Mouse (Mus musculus) brown adipose tissue, adult 24 weeks (tissue): ENCODE measurements around the gene Htra2. TPM values are rescaled to one million over a fixed set of nuclear protein-coding genes. Genes with fewer than 3 reads are reported as not detected.
A peak's percentile ranks its signal among the peaks of the same experiment; 100 is the strongest.

Source experiments
- H3K27ac ChIP-seq: fragments of 200-500 bp; replicated peaks from 2 replicates; pipeline ENCODE4 v1.5.1; 2012; ENCODE audit warnings: low read depth, mild to moderate bottlenecking, low read length
- H3K4me1 ChIP-seq: fragments of 200-500 bp; 2 replicates; pipeline ENCODE4 v1.6.1; 2012; ENCODE audit warnings: low read length, mixed read lengths; ENCODE audit not compliant: control insufficient read depth, insufficient read depth, insufficient read length
- H3K4me3 ChIP-seq: fragments of 200-500 bp; 2 replicates; pipeline ENCODE4 v1.5.1; 2012; ENCODE audit warnings: low read depth, mild to moderate bottlenecking, low read length, moderate library complexity; ENCODE audit not compliant: insufficient read depth
- polyA plus RNA-seq: library from polyadenylated mRNA; stranded (reverse); fragments of >200 nt; gene quantifications from 2 replicates; pipeline ENCODE4 v1.2.4, GENCODE M21; 2012; ENCODE audit not compliant: missing spikeins, insufficient read depth, insufficient read length

Htra2 gene
- polyA plus RNA-seq, 1 experiment, result 42.8 TPM

DNA sequence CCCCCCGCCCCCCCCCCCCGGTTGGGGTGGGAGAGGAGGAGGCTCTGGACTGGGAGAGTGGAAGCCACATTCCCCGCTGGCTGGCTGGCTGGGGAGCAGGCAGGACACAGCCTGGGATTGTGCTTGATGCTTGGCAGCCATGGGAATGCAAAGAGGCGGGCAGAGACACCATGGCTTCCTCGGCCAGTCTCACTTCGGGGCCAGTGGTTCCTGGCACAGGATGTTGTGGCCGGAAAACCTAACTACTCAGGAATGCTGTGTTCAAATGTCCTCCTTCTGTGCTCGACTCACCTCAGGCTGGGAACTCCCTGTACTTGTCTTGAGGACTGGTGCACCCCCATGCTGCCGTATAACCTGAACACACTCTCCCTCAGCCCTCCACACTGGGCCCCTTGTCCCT lies 27.4 kb downstream of the Htra2 start:
- H3K4me1 ChIP-seq, result no peaks in the 10 kb centered on the region
- H3K4me3 ChIP-seq, result no peak overlapping the region
- no peak overlapping the region for H3K27ac ChIP-seq

DNA sequence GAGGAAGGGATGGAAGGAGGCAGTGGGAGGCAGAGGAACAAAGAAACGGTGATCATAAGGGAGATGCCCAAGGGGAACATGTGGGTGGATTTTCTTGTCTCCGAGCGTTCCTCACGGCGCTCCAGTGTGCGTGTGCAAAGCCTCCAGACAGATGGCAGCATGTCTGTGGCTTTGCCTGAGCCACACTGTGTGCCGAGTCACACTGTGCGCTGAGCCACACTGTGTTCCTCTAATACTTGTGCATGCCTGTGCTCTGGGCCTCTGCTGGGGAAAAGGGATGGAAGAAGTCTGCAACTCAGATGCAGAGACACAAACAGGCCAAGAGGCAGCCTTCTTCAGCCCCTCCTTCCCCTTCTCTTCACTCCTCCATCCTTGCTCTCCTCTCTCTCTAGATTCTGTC lies 27.8 kb downstream of the Htra2 start:
- H3K4me1 ChIP-seq, result no peaks in the 10 kb centered on the region
- H3K4me3 ChIP-seq, result no peak overlapping the region
- H3K27ac ChIP-seq, result no peak overlapping the region

DNA sequence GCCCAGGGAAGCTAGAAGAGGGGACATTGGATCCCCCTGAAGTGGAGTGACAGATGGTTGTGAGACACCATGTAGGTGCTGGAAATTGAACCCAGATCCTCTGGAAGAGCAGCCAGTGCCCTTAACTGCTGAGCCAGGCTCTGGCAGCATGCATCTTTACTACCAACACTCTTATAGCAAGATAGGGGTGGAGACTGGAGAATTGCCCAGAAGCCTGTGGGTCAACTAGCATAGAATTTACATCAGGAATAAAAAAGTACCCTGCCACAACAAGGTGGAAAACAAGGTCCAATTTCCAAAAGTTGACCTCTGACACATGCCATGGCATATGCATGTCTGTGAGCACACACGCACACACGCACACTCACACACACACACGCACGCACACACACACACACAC lies 29.9 kb downstream of the Htra2 start:
- Histone ChIP-seq H3K4me3 (no peak overlapping the region), H3K27ac (no peak overlapping the region)

DNA sequence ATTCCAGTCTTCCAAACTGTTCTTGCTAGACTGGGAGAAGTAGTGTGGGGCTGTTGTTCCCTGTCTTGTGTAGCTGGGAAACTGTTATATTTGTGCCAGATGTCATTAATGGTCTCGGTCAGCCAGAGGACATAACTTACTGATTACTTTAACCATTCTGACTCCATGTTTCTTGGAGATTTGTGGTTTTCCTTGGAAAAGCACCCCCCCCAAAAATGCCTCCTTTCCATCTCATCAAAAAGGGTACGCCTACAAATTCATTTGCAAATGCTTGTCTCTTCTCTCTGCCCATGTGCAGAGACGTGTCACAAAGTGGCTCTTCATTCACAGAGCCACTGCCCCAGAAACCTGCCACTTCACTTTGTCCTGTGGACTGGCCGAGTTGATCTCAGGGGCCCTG lies 30.7 kb downstream of the Htra2 start:
- no peak overlapping the region for H3K27ac ChIP-seq
- no peaks in the 10 kb centered on the region for H3K4me1 ChIP-seq
- H3K4me3 ChIP-seq, result no peak overlapping the region

More for the DNA sequence above, 29.9 kb downstream of the Htra2 start:
- no peaks in the 10 kb centered on the region for H3K4me1 ChIP-seq

DNA sequence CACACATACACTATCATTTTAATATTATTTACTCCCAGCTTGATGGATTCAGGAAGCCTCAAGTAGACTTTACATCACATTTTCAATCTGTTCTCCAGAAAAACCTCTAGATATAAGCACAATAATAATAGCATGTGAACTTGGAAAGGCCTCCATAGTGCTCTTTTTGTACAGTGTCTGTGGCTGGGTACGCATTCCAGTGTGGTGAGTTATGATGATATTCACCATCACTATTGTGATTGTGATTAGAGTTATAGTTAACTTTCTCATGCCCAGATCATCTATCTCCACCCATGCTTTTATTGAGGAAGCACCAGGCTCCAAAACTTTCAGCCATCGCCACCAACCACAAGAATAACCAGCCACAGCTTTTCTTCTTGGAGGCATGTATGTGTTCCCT lies 31.3 kb downstream of the Htra2 start:
- no peaks in the 10 kb centered on the region for H3K4me1 ChIP-seq
- H3K4me3 ChIP-seq, result no peak overlapping the region
- no peak overlapping the region for H3K27ac ChIP-seq

DNA sequence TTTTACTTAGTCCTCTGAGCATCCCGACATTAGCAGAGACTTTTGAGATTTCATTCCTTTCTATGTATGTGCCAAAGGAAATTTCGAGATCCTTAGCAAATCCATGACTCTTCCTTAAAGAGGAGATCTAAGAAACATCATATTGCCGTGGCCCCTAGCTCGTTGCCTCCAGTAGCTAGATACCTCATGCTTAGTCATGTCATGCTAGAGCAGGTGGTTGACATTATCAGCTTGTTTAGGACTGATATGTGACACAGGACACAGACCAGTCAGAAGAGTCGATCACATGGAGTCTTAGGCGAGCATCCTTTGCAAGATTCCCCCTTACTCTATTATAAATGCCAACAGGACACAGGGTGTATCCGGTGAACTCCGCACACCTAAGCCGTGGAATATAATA lies 32.1 kb downstream of the Htra2 start:
- Histone ChIP-seq H3K27ac (no peak overlapping the region), H3K4me1 (no peaks in the 10 kb centered on the region), H3K4me3 (no peak overlapping the region)

DNA sequence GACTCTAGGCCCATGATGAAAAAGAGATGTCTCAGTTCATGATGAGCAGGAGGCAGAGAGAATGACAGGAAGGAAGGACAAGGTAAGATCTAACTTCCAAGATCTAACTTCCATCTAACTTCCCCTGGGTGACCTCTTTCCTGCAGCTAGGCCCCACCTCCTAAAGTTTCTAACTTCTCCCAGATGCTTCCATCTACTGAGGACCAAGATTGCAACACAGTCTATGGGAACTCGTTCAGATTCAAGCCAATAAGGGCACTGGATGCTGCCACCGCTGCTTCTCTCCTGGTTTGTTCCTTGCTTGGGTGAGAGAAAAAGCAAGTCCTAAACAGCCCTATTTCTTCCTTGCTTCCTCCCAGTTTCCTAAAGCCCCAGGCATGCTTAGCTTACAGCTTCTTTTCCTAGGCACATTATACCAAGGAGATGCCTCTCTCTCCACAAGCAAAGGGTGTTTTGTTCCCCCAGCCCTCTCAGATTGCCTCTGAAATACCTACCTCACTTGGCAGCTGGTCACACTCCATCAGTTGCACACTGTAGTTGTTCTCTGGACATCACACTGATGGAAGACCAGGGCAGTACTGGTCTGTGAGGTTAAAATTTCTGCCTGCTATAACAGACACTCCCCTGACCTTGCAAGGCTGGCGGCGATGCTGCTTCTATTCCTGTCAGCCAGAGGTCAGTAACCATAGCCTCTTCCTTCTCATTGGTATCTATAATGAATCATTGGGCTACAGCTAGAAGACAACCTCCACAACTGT lies 34.1 kb downstream of the Htra2 start:
- Histone ChIP-seq H3K4me3 (no peak overlapping the region), H3K4me1 (peaks cover 8% of the 10 kb centered on the region), H3K27ac (no peak overlapping the region)

DNA sequence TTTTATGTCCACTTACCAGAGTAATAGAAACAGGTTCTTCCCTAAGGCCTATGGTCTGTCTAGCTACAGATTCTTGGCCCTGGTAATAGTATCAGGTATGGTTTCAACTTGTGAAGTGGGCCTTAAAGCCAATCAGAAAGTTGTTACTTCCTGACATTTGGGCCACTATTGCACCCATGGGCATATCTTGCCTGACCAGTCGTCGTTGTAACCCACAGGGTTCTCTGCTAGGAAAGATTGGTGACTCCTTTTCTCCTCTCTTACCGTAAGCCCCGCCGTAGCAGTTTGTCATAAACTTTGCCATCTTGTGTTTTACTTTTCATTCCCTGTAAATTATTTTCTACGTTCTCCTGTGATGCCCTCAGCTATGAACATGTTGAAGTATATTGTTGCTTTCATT lies 35.0 kb downstream of the Htra2 start:
- no peak overlapping the region for H3K27ac ChIP-seq
- H3K4me1 ChIP-seq, result peaks cover 8% of the 10 kb centered on the region
- H3K4me3 ChIP-seq, result no peak overlapping the region

DNA sequence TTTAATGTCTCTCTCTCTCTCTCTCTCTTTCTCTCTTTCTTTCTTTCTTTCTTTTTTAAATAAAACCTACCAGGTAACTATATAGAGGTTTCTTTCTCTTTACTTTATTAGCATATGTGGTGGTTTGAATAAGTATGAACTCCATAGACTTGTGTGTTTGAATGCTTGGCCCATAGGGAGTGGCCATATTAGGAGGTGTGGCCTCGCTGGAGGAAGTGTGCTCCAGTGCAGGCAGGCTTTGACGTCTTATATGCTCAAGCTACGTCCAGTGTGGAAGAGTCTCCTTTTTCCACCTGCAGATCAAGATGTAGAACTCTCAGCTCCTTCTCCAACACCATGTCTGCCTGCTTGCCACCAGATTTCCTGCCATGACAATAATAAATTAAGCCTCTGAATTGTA lies 36.0 kb downstream of the Htra2 start:
- no peak overlapping the region for H3K4me3 ChIP-seq
- H3K4me1 ChIP-seq, result peaks cover 8% of the 10 kb centered on the region
- no peak overlapping the region for H3K27ac ChIP-seq

DNA sequence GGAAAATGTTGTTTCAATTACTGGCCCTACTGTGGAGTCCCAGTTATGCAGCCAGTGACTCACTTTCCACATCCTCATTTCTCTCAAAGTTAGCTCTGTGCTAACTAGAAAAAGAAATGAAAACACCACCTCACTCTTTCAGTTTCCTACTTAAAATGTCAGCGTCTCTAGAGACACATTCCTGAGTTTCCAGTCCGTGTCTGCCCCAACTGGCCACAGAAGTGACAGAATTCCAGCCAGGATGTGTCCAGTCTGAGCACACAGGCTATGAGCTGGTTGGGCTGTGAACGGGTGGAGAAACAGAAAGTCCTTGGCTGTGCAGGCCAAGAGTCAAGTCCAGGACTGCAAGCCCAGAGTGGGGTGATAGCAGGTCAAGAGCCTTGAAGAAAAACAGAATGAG lies 37.9 kb downstream of the Htra2 start:
- H3K4me3 ChIP-seq, result no peak overlapping the region
- H3K27ac ChIP-seq, result peak overlapping the region; percentile 65
- peaks cover 8% of the 10 kb centered on the region for H3K4me1 ChIP-seq

DNA sequence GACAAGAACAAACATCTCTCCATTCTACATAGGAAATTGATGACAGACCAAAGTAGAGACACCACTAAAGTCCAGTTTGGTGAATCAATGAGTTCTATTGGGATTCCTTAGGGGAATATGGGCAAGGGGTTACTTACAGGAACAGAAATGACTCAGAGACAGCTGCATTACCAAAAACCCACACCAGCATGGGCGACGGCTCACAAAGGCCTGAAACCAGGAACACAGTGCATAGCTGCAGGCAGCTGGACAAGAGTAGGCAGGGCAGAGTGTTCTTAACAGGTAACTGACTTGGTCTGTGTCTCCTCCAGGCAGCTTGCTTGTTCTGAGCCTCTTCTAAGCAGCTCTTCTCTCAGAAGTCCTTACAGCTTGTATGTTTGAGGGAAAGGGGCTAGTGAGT lies 39.3 kb downstream of the Htra2 start:
- Histone ChIP-seq H3K4me1 (peaks cover 8% of the 10 kb centered on the region), H3K27ac (no peak overlapping the region), H3K4me3 (no peak overlapping the region)

DNA sequence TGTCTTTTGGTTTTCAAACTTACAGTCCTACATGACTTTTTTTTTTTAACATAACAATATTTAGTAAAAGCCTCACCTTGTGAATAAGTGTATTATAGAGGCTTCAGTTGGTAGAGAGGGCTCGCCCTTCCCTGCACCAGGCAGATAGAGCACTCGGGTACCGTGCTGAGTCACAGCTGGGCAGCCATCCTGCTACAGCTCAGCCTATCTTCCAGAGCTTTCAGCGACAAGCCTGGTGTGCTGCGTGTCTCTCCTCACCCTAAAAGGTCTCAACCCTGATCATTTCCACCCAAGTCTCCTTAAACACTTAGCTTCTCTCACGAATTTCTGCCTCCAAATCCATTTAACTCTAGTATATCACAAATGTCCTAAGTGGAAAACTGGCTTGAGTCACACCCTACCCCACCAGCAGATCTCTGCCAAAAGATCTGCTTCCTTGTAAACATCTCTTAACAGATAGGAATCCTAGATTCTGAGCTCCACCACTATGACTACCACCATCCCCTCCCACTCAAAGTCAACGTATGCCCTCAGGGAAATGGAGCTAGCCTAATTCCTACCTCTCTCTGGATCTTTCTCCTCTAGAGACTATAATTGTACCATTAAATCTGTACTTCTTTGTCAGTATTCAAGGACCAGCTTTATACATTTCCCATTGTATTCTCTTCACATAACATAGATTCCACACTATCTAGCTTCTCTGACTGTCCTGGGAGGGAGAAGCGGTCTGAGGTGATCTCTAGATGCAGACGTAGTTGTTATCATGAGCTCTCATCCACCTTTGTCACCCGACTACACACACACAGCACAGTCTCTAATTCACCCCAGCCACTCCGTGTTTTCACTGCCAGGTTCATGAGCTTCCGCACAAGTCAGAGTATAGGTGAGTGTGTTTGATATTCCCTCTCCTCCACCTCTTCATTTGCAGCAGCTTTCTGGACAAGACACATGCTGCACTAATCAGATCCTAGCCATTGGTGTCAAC lies 40.3 kb downstream of the Htra2 start:
- Histone ChIP-seq H3K27ac (peak overlapping the region; percentile 34; the same call in 1 of the 2 replicates), H3K4me3 (no peak overlapping the region), H3K4me1 (peaks cover 8% of the 10 kb centered on the region)

DNA sequence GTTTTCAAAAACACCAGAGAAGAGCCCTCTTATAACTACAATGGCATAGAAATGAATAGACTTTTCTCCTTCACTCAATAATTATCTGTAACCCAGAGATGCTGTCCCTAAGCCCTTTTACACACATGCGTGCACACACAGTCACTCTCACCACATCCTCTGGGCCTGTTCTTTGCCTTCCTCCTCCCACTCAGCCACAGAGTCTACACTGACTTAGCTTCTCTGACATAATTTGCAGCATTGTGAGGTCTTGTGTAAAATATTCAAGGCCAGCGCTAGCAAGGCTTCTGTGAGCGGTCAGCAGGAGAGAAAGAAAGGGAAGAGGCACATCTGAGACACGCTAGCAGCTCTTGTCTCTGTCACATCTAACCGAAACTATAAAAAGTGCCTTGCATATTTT lies 41.6 kb downstream of the Htra2 start:
- H3K27ac ChIP-seq, result peak overlapping the region; percentile 54; the same call in 1 of the 2 replicates
- no peak overlapping the region for H3K4me3 ChIP-seq
- H3K4me1 ChIP-seq, result peaks cover 8% of the 10 kb centered on the region

DNA sequence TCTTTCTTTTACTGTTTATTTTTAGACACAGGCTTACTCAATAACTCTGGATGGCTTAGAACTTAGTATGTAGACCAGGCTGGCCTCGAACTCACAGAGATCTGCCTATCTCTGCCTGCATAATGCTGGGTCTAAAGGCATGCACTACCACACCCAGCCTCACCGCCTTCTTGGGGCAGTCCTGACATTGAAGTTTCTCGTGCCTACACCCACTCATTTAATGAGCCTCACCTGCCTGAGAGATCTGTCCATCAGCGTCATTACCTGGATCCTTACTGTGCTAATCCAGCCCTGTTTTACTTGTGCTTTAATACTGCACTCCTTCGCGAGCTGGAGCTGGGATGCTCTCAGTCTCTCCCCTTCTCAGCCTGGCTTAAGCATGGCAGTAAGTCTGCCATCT lies 43.3 kb downstream of the Htra2 start:
- Histone ChIP-seq H3K4me3 (no peak overlapping the region), H3K27ac (no peak overlapping the region), H3K4me1 (0 out of 2 replicates have a peak, but pooled peaks cover 2% of the 10 kb centered on the region)

DNA sequence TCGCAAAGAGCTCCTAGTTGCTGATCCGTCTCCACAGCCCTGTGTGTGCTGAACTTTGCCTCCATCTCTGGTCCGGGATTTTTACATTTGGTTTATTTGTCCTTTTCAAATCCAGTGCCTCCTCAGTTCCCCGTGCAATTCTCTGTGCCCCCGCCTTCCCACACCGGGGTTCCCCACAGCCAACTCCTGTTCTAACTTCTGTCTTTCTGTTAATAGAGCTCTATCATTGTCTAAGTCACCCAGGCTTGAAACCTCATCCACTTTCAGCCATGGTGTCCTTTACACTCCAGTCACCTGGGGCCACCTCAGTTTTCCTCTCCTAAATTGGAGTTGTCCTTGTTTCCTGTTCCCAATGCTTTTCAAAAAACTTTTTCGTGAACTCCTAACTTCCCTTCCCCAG lies 43.8 kb downstream of the Htra2 start:
- Histone ChIP-seq H3K4me1 (no peaks in the 10 kb centered on the region), H3K27ac (no peak overlapping the region), H3K4me3 (no peak overlapping the region)
